Mouse (Mus musculus) erythroid progenitor cell, adult 5-6 weeks (primary cell): ENCODE data around the gene Wdr5b. TPM values are rescaled to one million over a fixed set of nuclear protein-coding genes. Genes with fewer than 3 reads are reported as not detected.
"Not testable (repeated sequence)": the region's sequence is repeated elsewhere in the genome, so short reads cannot be mapped to it uniquely, and the experiment has no call there.

Source experiments
- ATAC-seq: replicated peaks from 2 replicates; pipeline ENCODE4 v1.8.0; 2016; ENCODE audit warnings: moderate number of reproducible peaks, mild to moderate bottlenecking, moderate TSS enrichment, inconsistent platforms; ENCODE audit not compliant: poor library complexity, low FRiP score, severe bottlenecking
- total RNA-seq, 2 experiments: library from RNA; stranded (forward) in 1 of 2; stranded (reverse) in 1 of 2; fragments of 150-400 nt in 1 of 2; fragments of 186-747, 209-891 nt in 1 of 2; gene quantifications; 2 replicates each; pipeline versions ENCODE4 v1.2.3 to v1.2.4; 2015 to 2017; ENCODE audit warnings: low replicate concordance in 2 of 2

Wdr5b gene
- total RNA-seq (2015; ENCODE audit: low replicate concordance): 6.5 and 10.9 TPM in 2 replicates
- 4.5 and 5.1 TPM in 2 replicates for total RNA-seq (2017; ENCODE audit: low replicate concordance)

GRCm38 (mm10) chr16:36040640-36041624 is at the start of gene Wdr5b:
Gene Wdr5b, plus strand, starts transcription at chr16:36041190.
- ATAC-seq: peak; percentile 93

- no peak for ATAC-seq
Measured at GRCm38 (mm10) chr16:35992391-35992790, 48.6 kb upstream of the Wdr5b start.

GRCm38 (mm10) chr16:35993316-35993715 is 47.7 kb upstream of the Wdr5b start:
- no peak for ATAC-seq

- ATAC-seq: not testable (repeated sequence)
Measured at GRCm38 (mm10) chr16:35998852-35999251, 42.1 kb upstream of the Wdr5b start.

GRCm38 (mm10) chr16:36008396-36008795 is 32.6 kb upstream of the Wdr5b start:
- ATAC-seq: no peak

- no peak for ATAC-seq
Measured at GRCm38 (mm10) chr16:36016335-36016734, 24.7 kb upstream of the Wdr5b start.

DNA sequence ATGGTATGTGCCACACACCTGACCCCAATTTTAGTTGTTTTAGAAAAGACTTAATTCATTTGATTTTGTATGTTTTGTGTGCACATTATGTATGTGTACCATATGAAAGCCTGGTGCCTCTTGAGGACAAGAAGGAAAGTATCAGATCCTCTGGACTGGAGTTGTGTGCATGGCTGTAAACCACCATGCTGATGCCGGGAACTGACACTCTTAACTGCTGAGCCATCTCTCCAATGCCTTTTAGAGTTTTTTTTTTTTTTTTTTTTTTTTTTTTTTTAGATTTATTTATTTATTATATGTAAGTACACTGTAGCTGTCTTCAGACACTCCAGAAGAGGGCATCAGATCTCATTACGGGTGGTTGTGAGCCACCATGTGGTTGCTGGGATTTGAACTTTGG is 12.9 kb upstream of the Wdr5b start:
- not testable (repeated sequence) for ATAC-seq

DNA sequence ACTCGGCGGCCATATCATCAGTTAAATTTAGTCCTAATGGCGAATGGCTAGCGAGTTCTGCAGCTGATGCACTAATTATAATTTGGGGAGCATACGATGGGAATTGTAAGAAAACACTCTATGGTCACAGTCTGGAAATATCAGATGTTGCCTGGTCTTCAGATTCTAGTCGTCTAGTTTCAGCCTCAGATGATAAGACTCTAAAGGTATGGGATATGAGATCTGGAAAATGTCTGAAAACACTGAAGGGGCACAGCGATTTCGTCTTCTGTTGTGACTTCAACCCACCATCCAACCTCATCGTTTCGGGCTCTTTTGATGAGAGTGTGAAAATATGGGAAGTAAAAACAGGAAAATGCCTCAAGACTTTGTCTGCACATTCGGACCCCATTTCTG is 633 bp downstream of the Wdr5b start:
- no peak for ATAC-seq

- no peak for ATAC-seq
Measured at GRCm38 (mm10) chr16:36043073-36043472, 2.1 kb downstream of the Wdr5b start.

DNA sequence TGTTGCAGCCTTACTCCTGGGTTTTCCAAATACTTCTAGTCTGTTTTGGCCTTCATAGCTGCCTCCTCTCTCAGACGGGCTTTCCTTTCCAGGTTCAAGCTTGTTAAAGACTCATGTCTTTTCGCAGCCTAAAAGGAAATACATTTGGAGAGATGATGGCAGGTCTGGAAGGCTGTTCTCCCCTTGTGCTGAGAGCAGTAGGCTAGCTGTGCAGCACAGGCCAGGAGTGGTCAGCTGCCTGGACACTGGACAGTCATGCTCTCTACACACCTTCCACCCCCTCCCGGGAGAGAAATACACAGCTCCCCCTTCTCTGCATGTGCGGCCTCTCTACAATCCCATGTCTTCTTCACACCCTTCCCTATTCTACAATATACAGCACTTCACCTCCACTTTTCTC is 3.0 kb downstream of the Wdr5b start:
- ATAC-seq: no peak

DNA sequence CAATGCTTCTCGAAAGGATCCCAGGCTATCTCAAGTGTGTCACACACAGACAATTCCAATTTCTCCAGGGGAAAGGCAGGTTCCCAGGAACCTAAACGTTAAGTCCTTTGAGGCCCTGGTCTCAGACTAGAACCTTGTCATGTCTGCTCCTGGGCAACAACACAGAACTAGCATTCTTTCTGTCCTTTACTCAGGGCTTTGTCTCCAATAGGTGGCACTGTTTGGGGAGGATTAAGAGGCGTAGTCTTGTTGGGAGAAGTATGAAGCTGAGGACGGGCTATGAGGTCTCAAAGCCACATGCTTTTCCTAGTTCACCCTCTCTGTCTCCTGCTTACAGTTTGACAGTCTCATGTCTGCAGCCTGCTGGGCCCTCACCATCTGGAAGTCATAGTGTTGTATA is 6.5 kb downstream of the Wdr5b start:
- no peak for ATAC-seq

GRCm38 (mm10) chr16:36051491-36051890 is 10.5 kb downstream of the Wdr5b start:
- no peak for ATAC-seq

- ATAC-seq: no peak
Measured at GRCm38 (mm10) chr16:36053524-36054275, 12.7 kb downstream of the Wdr5b start.

DNA sequence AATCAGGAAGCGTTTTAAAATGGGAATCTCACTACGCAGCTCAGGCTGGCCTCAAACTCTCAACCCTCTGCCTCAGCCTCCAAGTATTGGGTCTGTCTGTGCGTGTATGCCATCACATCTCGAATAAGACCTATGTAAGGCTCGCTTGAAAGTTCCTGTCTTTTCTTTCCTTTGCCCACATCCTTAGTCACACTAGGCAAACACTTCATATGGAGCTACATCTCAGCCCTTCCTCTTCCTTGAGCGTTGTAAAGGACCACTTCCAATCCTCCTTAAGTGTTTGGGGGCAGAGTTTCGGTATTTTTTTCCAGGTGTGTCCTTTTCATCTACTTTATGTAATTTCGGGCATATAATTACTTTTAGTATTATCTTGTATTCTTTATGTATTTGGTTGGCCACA is 13.9 kb downstream of the Wdr5b start:
- ATAC-seq: no peak

- ATAC-seq: no peak
Measured at GRCm38 (mm10) chr16:36056416-36056815, 15.4 kb downstream of the Wdr5b start.

DNA sequence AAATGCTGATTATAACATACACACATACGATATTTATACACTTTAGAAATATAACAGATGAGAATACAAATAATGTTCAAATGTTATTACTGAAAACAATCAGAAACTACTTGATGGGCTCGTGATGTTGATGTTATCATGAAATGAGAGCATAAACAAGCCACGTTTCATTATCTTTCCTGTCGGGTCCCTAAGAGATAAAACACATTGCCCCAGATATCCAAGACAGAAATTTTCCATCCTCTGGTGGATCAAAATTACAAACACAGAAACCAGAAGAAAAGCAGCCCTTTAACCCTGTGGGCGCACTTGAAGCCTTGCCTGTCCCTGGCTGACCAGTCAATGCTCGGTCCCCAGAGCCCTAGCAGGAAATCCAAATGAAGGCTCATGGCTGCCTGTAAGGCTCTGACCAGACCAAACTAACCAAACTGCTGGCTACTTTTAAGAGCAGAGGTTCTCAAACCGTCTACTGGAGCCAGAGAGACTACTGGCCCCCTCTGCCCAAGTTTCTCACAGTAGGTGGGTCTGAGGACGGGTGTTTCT is 17.0 kb downstream of the Wdr5b start:
- ATAC-seq: no peak

- ATAC-seq: not testable (repeated sequence)
Measured at GRCm38 (mm10) chr16:36062534-36062933, 21.5 kb downstream of the Wdr5b start.

DNA sequence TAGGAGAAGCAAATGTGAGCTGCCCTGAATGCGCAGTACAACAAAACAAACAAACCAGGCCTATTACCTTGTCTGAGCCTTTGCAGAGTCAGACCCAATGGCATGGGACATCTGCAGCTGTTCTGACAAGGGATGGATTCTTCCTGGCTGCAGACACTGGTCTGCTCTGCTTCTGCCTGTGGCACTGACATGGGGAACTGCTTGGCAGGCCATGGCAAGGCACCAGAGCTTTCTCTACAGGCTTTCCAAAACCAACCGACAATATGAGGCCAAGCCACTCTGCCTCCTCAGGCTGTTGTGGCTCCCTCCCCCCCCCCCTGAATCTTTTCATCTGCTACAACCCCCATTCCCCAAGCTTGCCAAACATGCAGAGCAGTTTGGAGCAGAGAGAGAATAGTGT is 22.3 kb downstream of the Wdr5b start:
- no peak for ATAC-seq

DNA sequence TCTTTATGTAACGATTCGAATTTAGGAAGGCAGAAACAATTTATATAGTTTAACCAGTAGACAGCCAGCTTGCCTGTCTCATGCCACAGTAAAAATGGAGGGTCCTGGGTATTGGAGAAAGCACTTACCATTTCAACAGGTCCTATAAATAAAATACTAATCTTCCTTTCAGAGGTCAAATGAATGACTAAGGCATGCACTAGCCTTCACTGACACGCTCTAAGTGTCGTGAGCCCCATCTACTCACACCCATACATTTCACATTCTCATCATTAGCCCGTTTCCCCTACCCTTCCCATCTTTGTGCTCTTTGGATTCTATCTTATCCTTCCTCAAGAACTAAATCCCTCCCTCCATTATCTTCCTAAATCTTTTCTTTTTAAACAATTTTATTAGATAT is 23.9 kb downstream of the Wdr5b start:
- ATAC-seq: no peak

DNA sequence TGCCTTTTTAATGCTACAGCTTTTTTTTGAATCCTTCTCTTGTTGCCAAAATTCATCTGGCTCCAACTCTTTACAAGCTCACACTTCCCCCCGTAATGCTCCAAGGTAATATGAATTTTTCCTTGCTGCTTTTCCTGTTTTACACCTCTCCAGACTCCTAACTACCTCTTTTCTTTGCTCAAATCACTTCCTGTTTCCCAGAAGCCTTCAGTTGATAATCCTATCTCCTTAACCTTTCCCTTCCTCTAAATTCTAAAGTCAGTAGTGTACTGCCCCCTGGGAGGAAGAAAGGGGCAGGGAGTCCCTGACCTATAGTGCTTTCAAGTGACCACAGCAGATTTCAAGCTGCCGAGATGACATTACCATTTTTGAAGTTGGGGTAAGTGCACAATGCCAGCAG is 26.7 kb downstream of the Wdr5b start:
- no peak for ATAC-seq
